Mouse (Mus musculus): ENCODE measurements at regions not wholly inside any gene's neighbourhood (a gene's known extent, or its start where the extent isn't known, plus 50 kb on each side); places are given as distances from the start of the nearest gene placed in this dataset.

DNA sequence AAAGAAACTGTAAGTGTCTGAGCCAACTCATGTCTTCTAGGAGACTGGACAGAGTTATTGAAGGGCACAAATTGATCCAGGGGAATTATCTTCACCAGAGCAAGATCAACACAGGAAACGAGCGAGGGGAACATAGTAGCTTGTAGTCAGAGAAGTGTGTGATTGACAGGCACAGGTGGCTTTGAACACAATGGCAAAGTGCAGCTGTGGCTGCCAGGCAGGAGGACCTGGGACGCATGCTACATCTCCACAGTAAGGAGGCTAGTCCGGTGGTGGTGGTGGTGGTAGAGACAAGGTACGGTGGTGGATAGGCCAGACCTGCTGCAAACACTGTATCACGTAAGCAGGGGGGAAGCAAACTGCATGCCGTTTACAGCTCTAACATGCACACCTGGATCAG is 240.4 kb upstream of the Map3k7 start:
- TF ChIP-seq EP300 (IDR thresholded peaks at IDR 0.05; ENCODE audit: low read depth in 1 of 2, low read length in 2 of 2) (no peak), CTCF (IDR thresholded peaks at IDR 0.05 in 2 of 3, conservative IDR thresholded peaks at IDR 0.05 in 1 of 3; ENCODE audit: control insufficient read depth in 1 of 3, insufficient read depth in 1 of 3, low read depth in 2 of 3, low read length in 3 of 3, poor library complexity in 1 of 3, severe bottlenecking in 1 of 3) (no peak), MAFK (IDR thresholded peaks at IDR 0.05; ENCODE audit: borderline replicate concordance, low read depth, low read length) (no peak), JUND (IDR thresholded peaks at IDR 0.05; ENCODE audit: low read depth, low read length) (no peak), TBP (IDR thresholded peaks at IDR 0.05; ENCODE audit: low read depth, low read length) (no peak), HCFC1 (IDR thresholded peaks at IDR 0.05; ENCODE audit: low read depth, low read length) (no peak), POLR2AphosphoS5 (IDR thresholded peaks at IDR 0.05; ENCODE audit: borderline replicate concordance, low read depth, low read length) (no peak), USF1 (IDR thresholded peaks at IDR 0.05; ENCODE audit: low read depth, low read length) (no peak), ZMIZ1 (IDR thresholded peaks at IDR 0.05; ENCODE audit: low read depth, low read length) (no peak)

All from MEL (cell line).